Mouse (Mus musculus) spleen, adult 2 months (tissue): Measurements from ENCODE around the gene Gm21981. TPM values are rescaled to one million over a fixed set of nuclear protein-coding genes. Genes with fewer than 3 reads are reported as not detected.
"Not testable (repeated sequence)": the region's sequence is repeated elsewhere in the genome, so short reads cannot be mapped to it uniquely, and the experiment has no call there.

ENCODE experiments used
- DNase-seq, 2 experiments: peaks; one replicate each; pipeline versions ENCODE4 v3.0.0 to v3.0.0-alpha.2; 2012 to 2021; ENCODE audit warnings: low spot score in 2 of 2, low read depth in 1 of 2
- H3K27ac ChIP-seq: fragments of 200-500 bp; 2 replicates; pipeline ENCODE4 v1.5.1; 2012; ENCODE audit warnings: low read length, inconsistent platforms; ENCODE audit not compliant: insufficient read depth
- H3K27me3 ChIP-seq: fragments of 200-500 bp; 2 replicates; pipeline ENCODE4 v1.6.1; 2012; ENCODE audit warnings: mild to moderate bottlenecking, moderate library complexity, low read length, inconsistent platforms; ENCODE audit not compliant: control insufficient read depth, insufficient read depth
- H3K36me3 ChIP-seq: fragments of 200-500 bp; 2 replicates; pipeline ENCODE4 v1.6.1; 2012; ENCODE audit warnings: mild to moderate bottlenecking, low read length, inconsistent platforms; ENCODE audit not compliant: control insufficient read depth, insufficient read depth
- H3K4me1 ChIP-seq: fragments of 200-500 bp; 2 replicates; pipeline ENCODE4 v1.6.1; 2011; ENCODE audit warnings: inconsistent platforms; ENCODE audit not compliant: control insufficient read depth, insufficient read depth, insufficient read length
- H3K4me3 ChIP-seq: fragments of 200-500 bp; 2 replicates; pipeline ENCODE4 v1.5.1; 2011; ENCODE audit warnings: mild to moderate bottlenecking, inconsistent platforms; ENCODE audit not compliant: insufficient read depth, insufficient read length; ENCODE audit errors: extremely low read depth
- CTCF ChIP-seq: fragments of 200-500 bp; IDR thresholded peaks from 2 replicates; pipeline ENCODE4 v1.5.1; 2011; ENCODE audit warnings: mild to moderate bottlenecking, inconsistent platforms; ENCODE audit not compliant: insufficient read depth, insufficient read length, insufficient replicate concordance; ENCODE audit errors: extremely low read depth
- POLR2A ChIP-seq: fragments of 200-500 bp; IDR thresholded peaks from 2 replicates; pipeline ENCODE4 v1.6.1; 2011; ENCODE audit warnings: low read depth, low read length, inconsistent platforms
- WGBS: fragments of 180-500 bp; shearing (Covaris S2); methylation state at CpG from one replicate; pipeline ENCODE4 v1.1.7; 2018; 5-methylcytosine and 5-hydroxymethylcytosine counted together
- polyA plus RNA-seq: library from polyadenylated mRNA; depleted of rRNA; stranded (reverse); fragments of >200 nt; gene quantifications from 2 replicates; pipeline ENCODE4 v1.2.3, GENCODE M21; 2012

Gm21981 gene
- polyA plus RNA-seq, 1 experiment, result 0.50 TPM

GRCm38 (mm10) chr17:47669166-47669565, 25.1 kb downstream of the Gm21981 start:
- Histone ChIP-seq H3K27me3 (no peaks in the 10 kb centered on the region; the same call in 1 of the 2 replicates), H3K4me3 (no peak overlapping the region), H3K27ac (no peak overlapping the region), H3K36me3 (no peaks in the 10 kb centered on the region), H3K4me1 (peaks cover 3% of the 10 kb centered on the region; the same call in 1 of the 2 replicates)
- DNase-seq, result no peak
- WGBS, result 90% methylated on average over 4 of the region's 4 CpGs
- TF ChIP-seq POLR2A (no peak), CTCF (no peak)

DNA sequence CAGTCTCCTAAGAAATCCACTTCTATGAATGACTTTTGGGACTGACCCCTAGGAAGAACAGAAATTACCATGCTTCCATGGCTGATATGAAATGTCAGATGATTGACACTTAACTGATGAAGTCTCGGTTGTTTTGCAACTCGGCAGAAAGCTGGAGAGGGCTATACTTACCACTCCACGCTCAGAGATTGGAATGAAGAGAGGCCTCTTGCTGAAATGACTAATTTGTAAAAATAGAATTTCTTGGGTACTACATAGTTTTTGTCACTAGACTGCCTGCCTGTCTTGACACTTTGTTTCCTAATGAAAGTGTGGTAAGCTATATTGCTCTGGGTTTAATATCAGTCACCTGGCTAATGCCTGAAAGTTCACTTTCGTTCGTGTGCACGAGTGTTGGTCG, 29.8 kb downstream of the Gm21981 start:
- H3K4me3 ChIP-seq, result no peak overlapping the region
- H3K4me1 ChIP-seq, result no peaks in the 10 kb centered on the region
- no peaks in the 10 kb centered on the region for H3K27me3 ChIP-seq
- H3K27ac ChIP-seq, result no peak overlapping the region
- no peak for DNase-seq
- 89% methylated on average over 7 of the region's 7 CpGs for WGBS
- H3K36me3 ChIP-seq, result no peaks in the 10 kb centered on the region
- TF ChIP-seq POLR2A (no peak), CTCF (no peak)

- TF ChIP-seq POLR2A (no peak), CTCF (no peak)
- 90% methylated on average over 9 of the region's 9 CpGs for WGBS
- H3K27ac ChIP-seq, result no peak overlapping the region
- DNase-seq, result no peak
- no peaks in the 10 kb centered on the region for H3K27me3 ChIP-seq
- H3K36me3 ChIP-seq, result no peaks in the 10 kb centered on the region
- no peak overlapping the region for H3K4me3 ChIP-seq
- H3K4me1 ChIP-seq, result no peaks in the 10 kb centered on the region
These were observed 31.1 kb downstream of the Gm21981 start for GRCm38 (mm10) chr17:47663009-47663713.

DNA sequence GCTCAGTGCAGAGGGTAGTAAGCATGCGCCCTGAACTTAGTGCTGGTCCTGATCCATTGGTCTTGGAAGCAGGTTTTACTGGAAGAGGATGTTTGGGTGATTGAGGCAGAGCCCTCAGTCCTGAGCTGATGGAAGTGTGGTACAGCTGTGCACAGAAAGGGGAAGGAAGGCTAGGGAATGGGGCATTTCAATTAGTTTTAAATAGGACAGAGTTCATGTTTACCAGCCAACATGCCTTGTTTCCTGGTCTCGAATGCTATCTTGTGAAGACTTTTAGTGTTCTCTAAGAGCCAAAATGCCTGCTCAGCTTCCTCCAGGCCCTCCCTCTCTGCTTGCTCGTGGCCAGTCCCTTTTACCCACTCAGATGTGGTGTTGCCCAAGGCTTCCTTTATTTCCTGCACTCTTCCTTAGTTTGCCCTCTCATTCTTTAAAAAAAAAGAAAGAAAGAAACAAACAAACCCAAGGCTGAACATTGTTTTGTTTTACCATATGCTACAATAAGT, 35.5 kb downstream of the Gm21981 start:
- TF ChIP-seq POLR2A, result no peak
- DNase-seq, result no peak
- H3K4me1 ChIP-seq, result no peaks in the 10 kb centered on the region
- WGBS, result 44% methylated on average over 3 of the region's 3 CpGs
- no peaks in the 10 kb centered on the region for H3K36me3 ChIP-seq
- no peak overlapping the region for H3K27ac ChIP-seq
- no peak overlapping the region for H3K4me3 ChIP-seq
- H3K27me3 ChIP-seq, result no peaks in the 10 kb centered on the region

DNA sequence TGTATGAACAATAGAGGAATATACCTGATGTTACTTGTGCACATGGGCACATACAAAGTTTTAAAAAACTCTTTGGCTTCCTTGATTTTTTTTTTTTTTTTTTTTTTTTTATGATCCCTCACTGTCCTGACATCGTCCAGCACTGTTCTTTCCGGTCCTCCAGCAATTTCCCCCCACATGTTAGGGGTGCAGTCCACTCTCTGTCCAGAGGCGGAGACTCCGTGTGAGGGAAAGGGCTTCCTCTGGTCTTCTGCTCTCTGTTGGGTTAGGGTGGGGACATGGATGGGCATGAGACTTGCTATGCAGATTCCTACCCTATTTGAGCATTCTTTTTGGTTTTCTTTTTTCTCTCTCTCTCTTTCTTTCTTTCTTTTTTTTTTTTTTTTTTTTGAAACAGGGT, 36.4 kb downstream of the Gm21981 start:
- Histone ChIP-seq H3K27me3 (no peaks in the 10 kb centered on the region), H3K4me1 (no peaks in the 10 kb centered on the region), H3K27ac (no peak overlapping the region), H3K36me3 (no peaks in the 10 kb centered on the region), H3K4me3 (no peak overlapping the region)
- no peak for TF ChIP-seq POLR2A
- no peak for TF ChIP-seq CTCF
- 97% methylated on average over 4 of the region's 4 CpGs for WGBS
- DNase-seq, result no peak

DNA sequence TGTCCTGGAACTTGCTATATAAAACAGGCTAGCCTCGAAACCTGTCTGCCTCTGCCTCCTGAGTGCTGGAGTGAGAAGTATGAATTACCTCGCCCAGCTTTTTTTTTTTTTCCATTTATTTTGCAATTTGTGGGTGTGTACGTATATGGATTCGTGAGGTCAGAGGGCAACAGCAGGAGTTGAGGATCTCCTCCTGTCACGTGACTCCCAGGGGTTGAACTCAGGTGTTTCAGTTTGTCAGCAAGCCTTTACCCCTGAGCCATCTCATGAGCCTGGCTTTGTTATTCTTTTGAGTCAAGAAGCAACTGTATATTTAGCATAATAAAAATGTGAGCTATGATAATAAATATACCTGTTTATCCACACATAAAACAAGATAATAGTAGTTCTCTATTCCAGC, 38.6 kb downstream of the Gm21981 start:
- no peak for TF ChIP-seq POLR2A
- no peak for TF ChIP-seq CTCF
- WGBS, result 89% methylated on average over 5 of the region's 5 CpGs
- H3K4me3 ChIP-seq, result no peak overlapping the region
- H3K36me3 ChIP-seq, result no peaks in the 10 kb centered on the region
- no peaks in the 10 kb centered on the region for H3K27me3 ChIP-seq
- H3K27ac ChIP-seq, result no peak overlapping the region
- no peak for DNase-seq
- no peaks in the 10 kb centered on the region for H3K4me1 ChIP-seq

DNA sequence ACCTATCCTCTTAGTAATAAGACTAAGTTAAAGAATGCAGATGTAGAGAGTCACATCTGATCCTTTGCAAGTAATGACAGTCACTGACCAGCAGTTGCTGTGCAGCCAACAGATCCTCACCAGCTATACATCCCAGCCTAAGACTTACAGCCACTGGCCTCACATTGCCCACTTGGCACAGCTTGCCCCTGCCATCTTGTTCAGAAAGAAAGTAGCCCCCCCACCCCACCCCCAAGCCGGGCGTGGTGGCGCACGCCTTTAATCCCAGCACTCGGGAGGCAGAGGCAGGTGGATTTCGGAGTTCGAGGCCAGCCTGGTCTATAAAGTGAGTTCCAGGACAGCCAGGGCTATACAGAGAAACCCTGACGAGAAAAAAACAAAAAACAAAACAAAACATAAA, 39.9 kb downstream of the Gm21981 start:
- DNase-seq, H3K36me3 ChIP-seq, H3K4me1 ChIP-seq, H3K27me3 ChIP-seq, H3K27ac ChIP-seq, H3K4me3 ChIP-seq: not testable (repeated sequence)
- 93% methylated on average over 8 of the region's 8 CpGs for WGBS
